Mouse (Mus musculus): ENCODE measurements around the gene Triobp.

GRCm38 (mm10) chr15:78908399-78908798 is 39.1 kb upstream of the Triobp start:
- TF ChIP-seq CTCF (IDR thresholded peaks at IDR 0.05; ENCODE audit: extremely low read depth, insufficient read depth, low read length) (no peak), POLR2A (IDR thresholded peaks at IDR 0.05; ENCODE audit: extremely low read depth, insufficient read depth, low read length) (no peak)

Data from cortical plate, adult 2 months (tissue).